Mouse (Mus musculus) hindbrain, embryonic 15.5 days (tissue): Measurements from ENCODE around the gene Rptor. TPM values are rescaled to one million over a fixed set of nuclear protein-coding genes. Genes with fewer than 3 reads are reported as not detected.

Experiments
- ATAC-seq: fragments of 200-750 bp; cut with Nextera tagmentation; 2 replicates; pipeline ENCODE4 v1.8.0; 2017; ENCODE audit warnings: low read depth, moderate number of reproducible peaks, moderate TSS enrichment; ENCODE audit not compliant: low FRiP score
- H3K27ac ChIP-seq: fragments of 300-500 bp; sonication (generic); replicated peaks from 2 replicates; pipeline ENCODE4 v1.5.1; 2015; ENCODE audit warnings: mild to moderate bottlenecking, inconsistent platforms
- H3K27me3 ChIP-seq: fragments of 300-500 bp; sonication (generic); 2 replicates; pipeline ENCODE4 v1.6.1; 2015; ENCODE audit warnings: control low read depth, inconsistent platforms
- H3K36me3 ChIP-seq: fragments of 300-500 bp; sonication (generic); 2 replicates; pipeline ENCODE4 v1.6.1; 2015; ENCODE audit warnings: control low read depth, inconsistent platforms
- H3K4me1 ChIP-seq: fragments of 300-500 bp; sonication (generic); replicated peaks from 2 replicates; pipeline ENCODE4 v1.6.1; 2015; ENCODE audit warnings: control low read depth, inconsistent platforms
- H3K4me2 ChIP-seq: fragments of 300-500 bp; sonication (generic); 2 replicates; pipeline ENCODE4 v1.6.1; 2015; ENCODE audit warnings: moderate library complexity, mild to moderate bottlenecking, inconsistent platforms
- H3K4me3 ChIP-seq: fragments of 300-500 bp; sonication (generic); 2 replicates; pipeline ENCODE4 v1.5.1; 2015; ENCODE audit warnings: mild to moderate bottlenecking, inconsistent platforms
- H3K9ac ChIP-seq: fragments of 300-500 bp; sonication (generic); 2 replicates; pipeline ENCODE4 v1.6.1; 2015; ENCODE audit warnings: inconsistent platforms
- H3K9me3 ChIP-seq: fragments of 300-500 bp; sonication (generic); 2 replicates; pipeline ENCODE4 v1.6.1; 2016; ENCODE audit warnings: control low read depth, inconsistent platforms
- WGBS: fragments of 180-500 bp; shearing (Covaris S2); methylation state at CpG from one replicate; pipeline ENCODE4 v1.1.7; 2015; 5-methylcytosine and 5-hydroxymethylcytosine counted together
- polyA plus RNA-seq: library from polyadenylated mRNA; unstranded; fragments of >200 nt; fragmentation: Nextera tagmentation; extraction: Ambion mirVana; gene quantifications from 2 replicates; pipeline ENCODE4 v1.2.1, GENCODE M21; 2015

Rptor gene
- polyA plus RNA-seq, 1 experiment from 2014 or later, result 13.3 TPM

GRCm38 (mm10) chr11:119796406-119796805 is 193.7 kb downstream of the Rptor start:
- Histone ChIP-seq H3K4me2 (no peak overlapping the region), H3K9me3 (no peaks in the 10 kb centered on the region), H3K4me3 (no peak overlapping the region), H3K9ac (no peak overlapping the region), H3K36me3 (no peaks in the 10 kb centered on the region), H3K27ac (no peak overlapping the region), H3K4me1 (peaks cover 38% of the 10 kb centered on the region), H3K27me3 (no peaks in the 10 kb centered on the region)
- 42% methylated on average over 7 of the region's 7 CpGs for WGBS
- ATAC-seq, result no peak

- Histone ChIP-seq H3K9me3 (no peaks in the 10 kb centered on the region), H3K27me3 (no peaks in the 10 kb centered on the region), H3K4me1 (peaks cover 38% of the 10 kb centered on the region), H3K4me2 (no peak overlapping the region), H3K36me3 (no peaks in the 10 kb centered on the region), H3K9ac (no peak overlapping the region), H3K27ac (no peak overlapping the region), H3K4me3 (no peak overlapping the region)
- 86% methylated on average over 7 of the region's 7 CpGs for WGBS
- ATAC-seq, result no peak
Observed at GRCm38 (mm10) chr11:119796846-119797245, 194.1 kb downstream of the Rptor start.

- H3K27me3 ChIP-seq, result no peaks in the 10 kb centered on the region
- no peaks in the 10 kb centered on the region for H3K9me3 ChIP-seq
- no peak overlapping the region for H3K27ac ChIP-seq
- H3K36me3 ChIP-seq, result no peaks in the 10 kb centered on the region
- 81% methylated on average over 2 of the region's 2 CpGs for WGBS
- ATAC-seq, result no peak
- no peak overlapping the region for H3K4me3 ChIP-seq
- peaks cover 22% of the 10 kb centered on the region for H3K4me1 ChIP-seq
- no peak overlapping the region for H3K9ac ChIP-seq
- H3K4me2 ChIP-seq, result no peak overlapping the region
Observed at GRCm38 (mm10) chr11:119799536-119799935, 196.8 kb downstream of the Rptor start.

GRCm38 (mm10) chr11:119801855-119802254 is 199.2 kb downstream of the Rptor start:
- peaks cover 6% of the 10 kb centered on the region; the same call in 1 of the 2 replicates for H3K4me1 ChIP-seq
- no peaks in the 10 kb centered on the region for H3K27me3 ChIP-seq
- WGBS, result 64% methylated on average over 1 of the region's 1 CpGs
- no peak overlapping the region for H3K27ac ChIP-seq
- no peak overlapping the region for H3K4me3 ChIP-seq
- no peaks in the 10 kb centered on the region for H3K36me3 ChIP-seq
- no peaks in the 10 kb centered on the region for H3K9me3 ChIP-seq
- ATAC-seq, result no peak
- no peak overlapping the region for H3K9ac ChIP-seq
- no peak overlapping the region for H3K4me2 ChIP-seq

GRCm38 (mm10) chr11:119802947-119803346 is 200.2 kb downstream of the Rptor start:
- 43% methylated on average over 7 of the region's 7 CpGs for WGBS
- no peaks in the 10 kb centered on the region for H3K9me3 ChIP-seq
- no peak overlapping the region for H3K4me2 ChIP-seq
- ATAC-seq, result no peak
- H3K9ac ChIP-seq, result no peak overlapping the region
- H3K27ac ChIP-seq, result no peak overlapping the region
- H3K27me3 ChIP-seq, result no peaks in the 10 kb centered on the region
- no peak overlapping the region for H3K4me3 ChIP-seq
- H3K4me1 ChIP-seq, result peaks cover 16% of the 10 kb centered on the region
- no peaks in the 10 kb centered on the region for H3K36me3 ChIP-seq

GRCm38 (mm10) chr11:119804392-119804791 is 201.7 kb downstream of the Rptor start:
- peaks cover 19% of the 10 kb centered on the region for H3K4me1 ChIP-seq
- WGBS, result 69% methylated on average over 3 of the region's 3 CpGs
- H3K9ac ChIP-seq, result no peak overlapping the region
- no peak for ATAC-seq
- no peak overlapping the region for H3K4me2 ChIP-seq
- H3K27ac ChIP-seq, result no peak overlapping the region
- no peaks in the 10 kb centered on the region for H3K36me3 ChIP-seq
- H3K9me3 ChIP-seq, result no peaks in the 10 kb centered on the region
- no peaks in the 10 kb centered on the region for H3K27me3 ChIP-seq
- no peak overlapping the region for H3K4me3 ChIP-seq

- no peak overlapping the region for H3K4me3 ChIP-seq
- no peak overlapping the region for H3K4me2 ChIP-seq
- no peaks in the 10 kb centered on the region for H3K36me3 ChIP-seq
- H3K4me1 ChIP-seq, result peaks cover 21% of the 10 kb centered on the region
- no peak overlapping the region for H3K27ac ChIP-seq
- ATAC-seq, result no peak
- no peaks in the 10 kb centered on the region for H3K9me3 ChIP-seq
- H3K9ac ChIP-seq, result no peak overlapping the region
- H3K27me3 ChIP-seq, result no peaks in the 10 kb centered on the region
- 88% methylated on average over 10 of the region's 10 CpGs for WGBS
Observed at GRCm38 (mm10) chr11:119805112-119805750, 202.5 kb downstream of the Rptor start.

- 0 out of 2 replicates have a peak overlapping the region, but pooled peaks have one; percentile 63 for H3K27ac ChIP-seq
- H3K9me3 ChIP-seq, result no peaks in the 10 kb centered on the region
- no peak overlapping the region for H3K9ac ChIP-seq
- no peaks in the 10 kb centered on the region for H3K27me3 ChIP-seq
- H3K4me1 ChIP-seq, result peaks cover 21% of the 10 kb centered on the region
- no peak overlapping the region for H3K4me3 ChIP-seq
- no peak for ATAC-seq
- H3K36me3 ChIP-seq, result no peaks in the 10 kb centered on the region
- H3K4me2 ChIP-seq, result no peak overlapping the region
- 96% methylated on average over 8 of the region's 8 CpGs for WGBS
Observed at GRCm38 (mm10) chr11:119806539-119806938, 203.8 kb downstream of the Rptor start.

- peaks cover 21% of the 10 kb centered on the region for H3K4me1 ChIP-seq
- no peak overlapping the region for H3K4me2 ChIP-seq
- H3K27me3 ChIP-seq, result no peaks in the 10 kb centered on the region
- H3K4me3 ChIP-seq, result no peak overlapping the region
- WGBS, result 61% methylated on average over 7 of the region's 7 CpGs
- no peak for ATAC-seq
- peaks cover 6% of the 10 kb centered on the region; the same call in 1 of the 2 replicates for H3K36me3 ChIP-seq
- peak overlapping the region; percentile 63 for H3K27ac ChIP-seq
- no peaks in the 10 kb centered on the region for H3K9me3 ChIP-seq
- H3K9ac ChIP-seq, result no peak overlapping the region
Observed at GRCm38 (mm10) chr11:119807431-119808031, 204.8 kb downstream of the Rptor start.

GRCm38 (mm10) chr11:119808647-119809280 is 206.1 kb downstream of the Rptor start:
- Histone ChIP-seq H3K9ac (no peak overlapping the region), H3K4me3 (no peak overlapping the region), H3K27me3 (no peaks in the 10 kb centered on the region), H3K4me2 (no peak overlapping the region), H3K9me3 (no peaks in the 10 kb centered on the region), H3K4me1 (peaks cover 21% of the 10 kb centered on the region), H3K36me3 (peaks cover 7% of the 10 kb centered on the region; the same call in 1 of the 2 replicates), H3K27ac (no peak overlapping the region)
- 84% methylated on average over 10 of the region's 10 CpGs for WGBS
- ATAC-seq, result no peak

GRCm38 (mm10) chr11:119809309-119809708 is 206.6 kb downstream of the Rptor start:
- no peak overlapping the region for H3K4me2 ChIP-seq
- H3K27ac ChIP-seq, result no peak overlapping the region
- H3K36me3 ChIP-seq, result peaks cover 7% of the 10 kb centered on the region; the same call in 1 of the 2 replicates
- H3K9ac ChIP-seq, result no peak overlapping the region
- WGBS, result 69% methylated on average over 5 of the region's 5 CpGs
- H3K4me1 ChIP-seq, result peaks cover 21% of the 10 kb centered on the region
- no peaks in the 10 kb centered on the region for H3K27me3 ChIP-seq
- no peak for ATAC-seq
- no peak overlapping the region for H3K4me3 ChIP-seq
- H3K9me3 ChIP-seq, result no peaks in the 10 kb centered on the region

- Histone ChIP-seq H3K36me3 (peaks cover 7% of the 10 kb centered on the region; the same call in 1 of the 2 replicates), H3K4me1 (peaks cover 21% of the 10 kb centered on the region), H3K9me3 (no peaks in the 10 kb centered on the region), H3K27me3 (no peaks in the 10 kb centered on the region), H3K4me2 (no peak overlapping the region), H3K4me3 (no peak overlapping the region), H3K27ac (no peak overlapping the region), H3K9ac (no peak overlapping the region)
- ATAC-seq, result no peak
- 67% methylated on average over 8 of the region's 8 CpGs for whole genome bisulfite sequencing
Observed at GRCm38 (mm10) chr11:119811022-119811421, 208.3 kb downstream of the Rptor start.
